Mouse (Mus musculus): ENCODE results near the gene Stat5b. TPM values are rescaled to one million over a fixed set of nuclear protein-coding genes. Genes with fewer than 3 reads are reported as not detected.

The Stat5b gene
- 10 to 100 TPM; 12.2 to 13.0 TPM for total RNA-seq (2021)
- long read RNA-seq, full-length matches to known transcripts: 4 of 7 reads
- long read RNA-seq, partial matches to known transcripts: 2 of 7 reads
- long read RNA-seq, other reads (novel, unspliced or antisense): 1 of 7 reads

DNA sequence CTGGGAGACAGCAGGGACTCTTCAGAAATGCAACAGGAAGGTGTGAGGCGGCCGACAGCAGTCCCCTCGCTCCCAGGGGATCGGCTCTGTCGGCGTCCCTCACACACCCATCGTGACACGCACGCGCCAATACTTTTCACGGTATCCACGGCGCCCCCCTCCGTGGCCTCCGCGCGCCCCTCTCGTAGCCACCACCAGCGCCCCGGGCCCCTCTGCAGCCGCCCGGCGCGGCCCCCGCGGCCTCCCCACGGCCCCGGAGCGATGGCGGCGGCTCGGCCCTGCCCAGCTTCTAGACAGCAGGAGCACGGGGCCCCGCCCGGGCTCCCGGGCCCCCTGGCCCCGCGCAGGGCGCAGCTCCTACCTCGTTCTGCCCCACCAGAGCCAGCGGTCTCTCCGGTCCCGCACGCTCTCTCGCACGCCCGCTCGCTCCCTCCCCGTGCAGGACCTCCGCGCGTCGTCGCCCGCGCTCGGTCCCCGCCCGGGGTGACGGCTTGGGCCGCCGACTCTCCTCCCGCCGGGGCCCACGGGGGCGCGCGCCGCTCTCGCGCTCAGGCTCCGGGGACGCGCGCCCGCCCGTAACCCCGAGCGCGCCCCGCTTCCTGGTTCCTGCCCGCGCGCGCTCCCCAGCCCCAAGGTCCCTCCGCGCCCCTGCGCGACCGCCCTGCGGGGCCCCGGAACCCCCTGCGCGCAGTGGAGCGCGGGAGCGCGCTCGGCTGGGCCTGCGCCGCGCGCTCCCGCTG is at the start of gene Stat5b:
Gene Stat5b, minus strand, starts transcription at position 687 of the 740 bp plus-strand sequence.
- peak; percentile 62 to 79 for DNase-seq (ENCODE audit: low spot score in 2 of 2)

DNA sequence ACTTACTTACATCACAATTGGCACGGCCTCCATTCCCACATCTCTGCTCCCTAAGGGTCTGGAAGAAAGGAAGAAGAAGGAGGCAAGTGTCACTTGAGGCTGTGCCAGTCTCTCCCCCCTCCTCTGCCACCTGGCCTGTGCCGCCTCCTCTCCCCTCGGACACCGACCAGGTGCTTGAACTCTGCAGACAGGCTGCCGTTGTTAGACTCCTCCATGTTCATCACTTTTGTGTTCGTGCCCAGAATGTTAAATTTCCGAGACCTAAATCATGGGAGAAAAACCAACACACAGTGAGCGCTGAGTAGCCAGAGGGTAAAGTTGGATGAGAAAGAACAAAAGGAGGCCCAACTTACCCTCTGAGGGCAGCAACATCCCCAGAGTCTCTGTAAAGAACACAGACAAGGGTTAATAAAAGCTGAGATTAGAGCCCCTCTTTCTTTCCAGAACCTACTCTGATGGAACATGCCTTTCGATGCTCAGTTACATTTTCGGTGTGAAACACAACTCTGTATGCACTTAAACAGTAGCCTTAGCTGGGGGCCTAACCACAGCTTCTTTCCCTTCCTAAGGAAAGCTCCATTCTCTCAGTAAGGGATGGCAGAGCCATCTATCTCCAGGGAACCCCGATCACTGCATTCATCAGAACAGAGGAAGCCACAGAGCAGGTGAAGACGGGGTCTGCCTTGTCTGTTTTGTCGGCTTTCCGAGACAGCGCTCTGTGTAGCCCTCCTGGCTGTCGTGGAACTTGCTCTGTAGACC is 48.1 kb upstream of the Stat5b start:
- no peak for DNase-seq (ENCODE audit: low spot score in 2 of 2)

DNA sequence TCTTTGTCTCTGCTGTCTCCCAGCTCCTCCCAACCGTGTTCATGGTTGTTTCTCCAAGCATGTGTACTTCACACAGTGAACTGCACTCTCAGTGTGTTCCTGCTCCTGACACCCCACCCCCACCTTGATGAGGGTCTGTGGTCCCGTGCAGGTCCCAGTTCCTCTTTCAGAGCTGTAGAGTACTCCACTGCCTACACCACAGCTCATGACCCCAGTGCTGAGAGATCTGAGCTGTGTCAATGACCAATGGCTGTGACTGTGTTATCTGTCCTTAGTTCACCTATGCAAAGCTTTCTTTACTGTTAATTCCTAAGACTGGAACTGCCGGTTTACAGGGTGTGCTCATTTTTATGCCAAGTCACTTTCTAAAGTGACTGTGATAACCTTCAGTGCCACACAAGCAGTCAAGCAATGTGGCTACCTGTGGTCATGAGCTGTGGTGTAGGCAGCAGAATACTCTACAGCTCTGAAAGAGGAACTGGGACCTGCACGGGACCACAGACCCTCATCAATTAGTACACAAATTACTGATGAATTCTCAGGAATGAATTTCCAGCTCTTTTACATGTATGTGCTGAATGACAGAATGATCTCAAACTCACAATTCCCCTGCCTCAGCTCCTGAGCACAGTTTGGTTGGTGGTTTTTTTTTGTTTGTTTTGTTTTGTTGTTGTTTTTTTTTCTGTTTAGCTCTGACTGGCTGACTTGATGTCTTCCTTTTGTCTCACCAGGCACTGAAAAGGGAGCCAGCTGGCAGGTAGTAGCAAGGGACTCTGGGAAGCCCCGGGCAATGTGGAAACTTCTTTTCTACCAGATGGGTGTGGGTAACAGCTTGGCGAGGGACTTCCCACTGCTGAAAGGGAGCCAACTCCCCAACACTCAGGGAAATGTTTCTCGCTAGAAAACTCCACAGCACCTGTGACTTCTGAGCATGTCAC is 47.0 kb upstream of the Stat5b start:
- DNase-seq (ENCODE audit: low spot score in 2 of 2): peak; percentile 59 to 62

DNA sequence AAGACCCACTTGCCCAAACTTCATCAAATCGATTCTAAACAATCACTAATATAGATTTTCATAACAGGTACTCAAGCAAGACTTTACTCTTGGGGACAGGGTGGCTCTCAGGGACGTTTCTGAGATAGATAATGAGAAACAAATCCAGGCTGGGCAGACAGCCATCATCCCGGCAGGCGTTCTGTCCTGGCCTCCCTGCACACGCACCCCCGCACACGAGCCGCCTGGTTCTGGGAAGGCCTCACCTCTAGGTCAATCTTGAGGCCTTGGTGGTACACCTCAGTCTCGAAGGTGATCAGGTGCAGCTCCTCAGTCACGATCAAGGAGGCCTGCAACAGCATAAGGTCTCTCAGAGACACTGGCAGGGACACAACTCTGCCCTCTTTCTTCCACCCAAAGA is 45.6 kb upstream of the Stat5b start:
- DNase-seq (ENCODE audit: low spot score in 2 of 2): no peak

DNA sequence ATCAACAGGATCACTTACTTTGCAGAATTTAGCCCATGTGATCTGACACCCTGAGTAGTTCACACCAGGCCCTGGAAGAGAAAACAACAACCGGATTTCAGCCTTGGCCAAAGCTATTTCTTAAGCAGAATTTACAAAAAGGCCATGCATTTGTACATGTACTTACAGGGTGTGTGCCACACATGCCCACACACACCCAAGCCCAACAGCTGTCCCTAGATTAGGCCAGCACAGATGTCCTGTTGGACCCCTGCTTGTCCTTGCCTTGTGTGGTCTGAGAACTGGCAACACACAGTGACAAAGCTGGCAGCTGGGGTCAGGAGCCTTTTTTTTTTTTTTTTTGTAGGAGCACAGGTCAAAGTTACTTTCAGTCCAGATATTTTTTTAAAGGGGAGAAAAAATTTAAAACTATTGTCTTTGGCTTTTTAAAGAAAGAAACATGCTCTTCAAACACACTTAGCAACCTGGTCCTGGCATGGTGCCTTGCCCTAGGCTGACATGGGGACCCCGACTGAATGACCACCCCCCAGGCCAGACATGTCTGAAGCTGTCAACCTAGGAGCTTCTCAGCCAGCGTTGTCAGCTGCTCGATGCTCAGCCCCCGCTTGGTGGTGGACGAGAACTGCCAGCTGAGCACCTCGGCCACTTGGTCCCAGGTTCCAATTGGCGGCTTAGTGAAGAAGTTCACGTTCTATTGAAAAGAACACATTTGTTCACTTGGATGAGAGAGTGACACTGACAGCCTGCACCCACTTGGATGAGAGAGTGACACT is 43.8 kb upstream of the Stat5b start:
- DNase-seq (ENCODE audit: low spot score in 2 of 2): no peak

DNA sequence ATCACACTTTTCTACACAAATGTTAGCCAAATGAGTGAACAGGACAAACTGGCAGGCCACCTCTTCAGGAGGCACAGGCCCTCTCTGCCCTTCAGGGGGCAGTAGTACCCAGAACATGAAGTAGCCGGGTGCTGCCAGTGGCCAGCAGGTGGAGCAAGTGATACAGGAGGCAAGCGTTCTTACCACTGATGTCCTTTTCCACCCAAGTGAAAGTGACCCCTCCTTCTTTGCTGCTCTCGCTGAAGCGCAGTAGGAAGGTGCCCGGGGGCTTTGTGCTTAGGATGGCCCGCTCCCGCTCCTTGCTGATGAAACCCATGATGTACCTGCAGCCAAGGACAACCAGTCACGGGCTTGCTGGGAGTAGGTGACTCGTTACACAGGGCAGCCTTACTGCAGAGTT is 43.0 kb upstream of the Stat5b start:
- DNase-seq (ENCODE audit: low spot score in 2 of 2): peak; percentile 92

DNA sequence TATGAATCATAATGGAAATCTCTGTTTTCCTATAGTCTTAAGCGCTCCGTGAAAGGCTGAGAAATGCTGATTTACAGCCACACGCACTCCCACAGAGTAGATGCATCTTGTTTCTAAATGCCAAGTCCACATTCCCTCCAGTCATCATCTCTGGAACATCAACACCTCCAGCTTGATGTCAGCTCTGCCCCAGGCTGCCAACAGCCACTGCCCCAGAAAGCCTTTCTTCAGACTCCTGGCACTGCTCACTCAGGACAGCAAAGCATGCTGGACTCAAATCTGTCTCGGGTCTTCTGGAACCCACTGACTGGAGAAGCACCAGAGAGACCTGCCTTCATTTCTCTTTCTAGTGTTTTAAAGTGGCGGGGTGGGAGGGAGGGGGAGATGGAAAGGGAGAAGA is 41.9 kb upstream of the Stat5b start:
- DNase-seq (ENCODE audit: low spot score in 2 of 2): no peak

DNA sequence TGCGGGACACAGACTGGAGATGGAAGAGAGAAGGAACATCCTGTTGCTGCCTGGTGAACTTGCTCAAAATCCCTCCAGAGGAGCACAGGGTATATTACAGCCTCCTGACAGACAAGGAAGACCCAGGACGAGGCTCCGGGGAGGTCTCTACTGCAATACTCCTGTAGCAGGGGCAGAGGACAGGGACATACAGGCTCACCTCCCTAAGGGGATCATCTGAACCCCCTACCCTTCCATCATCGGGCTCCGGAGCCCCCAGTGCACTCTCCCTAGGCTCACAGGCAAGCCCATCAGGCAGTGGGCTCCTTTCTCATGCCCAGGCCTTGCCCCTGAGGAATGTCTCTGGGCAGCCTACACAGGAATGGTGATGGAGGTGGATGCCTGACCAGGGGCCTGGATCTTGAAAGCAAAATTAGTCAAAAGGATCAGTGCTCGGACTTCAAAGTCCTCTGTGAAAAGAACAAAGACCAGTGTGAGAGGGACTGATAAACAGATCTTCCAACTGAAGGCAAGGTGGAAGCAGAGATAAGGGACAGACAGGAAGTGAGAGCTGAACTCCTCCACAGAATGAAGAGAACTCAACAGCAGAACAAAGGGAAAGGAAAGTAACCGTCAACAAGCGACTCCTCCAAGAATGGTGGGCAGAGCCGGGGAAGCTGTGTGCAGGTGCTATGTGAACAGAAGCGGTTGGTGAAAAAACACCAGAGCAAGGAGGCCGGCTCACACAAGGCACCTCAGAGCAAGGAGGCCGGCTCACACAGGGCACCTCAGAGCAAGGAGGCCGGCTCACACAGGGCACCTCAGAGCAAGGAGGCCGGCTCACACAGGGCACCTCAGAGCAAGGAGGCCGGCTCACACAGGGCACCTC is 41.0 kb upstream of the Stat5b start:
- DNase-seq (ENCODE audit: low spot score in 2 of 2): no peak

DNA sequence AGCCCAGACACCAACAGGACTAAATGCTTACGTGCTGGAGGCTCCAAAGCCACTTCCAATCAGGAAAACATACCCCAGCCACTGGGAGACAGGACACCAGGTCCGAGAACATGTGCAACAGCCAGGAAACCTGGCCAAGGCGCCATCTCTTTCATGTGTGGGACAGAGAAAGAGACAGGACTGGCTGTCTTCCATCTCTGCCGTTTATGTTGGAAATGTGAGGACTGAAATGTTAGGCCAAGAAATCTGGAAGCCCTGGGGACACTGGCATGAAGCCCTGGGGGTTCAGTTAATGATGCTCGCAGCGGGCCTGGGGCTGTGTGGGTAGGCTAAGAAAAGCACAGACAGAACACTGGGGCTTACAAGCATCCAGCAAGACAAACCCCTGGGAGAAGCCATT is 40.0 kb upstream of the Stat5b start:
- DNase-seq (ENCODE audit: low spot score in 2 of 2): no peak

DNA sequence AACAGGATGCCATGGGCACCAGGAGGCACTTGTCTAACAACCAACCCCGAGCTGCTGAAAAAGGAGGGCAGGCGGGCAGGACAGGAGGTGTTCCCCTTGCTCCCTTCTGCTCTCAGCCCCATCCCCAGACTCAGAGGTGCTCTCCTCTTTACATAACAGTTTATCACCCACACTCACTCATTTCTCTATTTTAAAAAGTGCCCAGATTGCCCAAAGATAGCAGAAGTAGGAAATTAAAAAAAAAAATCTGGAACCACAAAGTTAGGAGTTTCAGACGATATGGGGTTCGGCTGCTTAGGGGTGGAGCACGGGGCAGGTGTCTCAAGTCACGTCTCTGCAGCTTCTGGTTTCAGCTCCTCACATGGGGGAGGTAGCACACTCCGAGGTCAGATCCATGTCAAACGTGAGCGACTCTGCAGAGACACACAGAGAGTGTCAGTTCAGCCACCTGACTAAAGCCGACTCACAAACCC is 37.9 kb upstream of the Stat5b start:
- DNase-seq (ENCODE audit: low spot score in 2 of 2): no peak

DNA sequence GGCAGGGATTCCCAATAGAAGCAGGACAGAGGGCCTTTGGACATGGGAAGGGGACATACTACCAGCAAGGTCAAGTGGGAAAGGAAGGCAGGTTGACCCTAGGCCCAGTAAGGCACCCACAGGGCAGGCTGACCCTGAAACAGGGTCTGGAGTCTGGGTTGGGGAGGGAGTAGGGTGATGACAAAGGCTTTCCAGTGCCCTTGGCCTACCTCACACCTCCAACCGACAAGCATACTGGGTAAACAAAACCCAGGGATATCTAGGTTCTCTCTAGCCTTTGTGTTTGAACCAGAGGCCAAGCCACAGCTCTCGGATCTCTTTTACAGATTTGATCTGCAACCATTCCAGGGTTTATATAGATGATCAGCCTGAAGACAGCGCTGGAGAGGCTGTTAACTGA is 37.2 kb upstream of the Stat5b start:
- no peak for DNase-seq (ENCODE audit: low spot score in 2 of 2)

DNA sequence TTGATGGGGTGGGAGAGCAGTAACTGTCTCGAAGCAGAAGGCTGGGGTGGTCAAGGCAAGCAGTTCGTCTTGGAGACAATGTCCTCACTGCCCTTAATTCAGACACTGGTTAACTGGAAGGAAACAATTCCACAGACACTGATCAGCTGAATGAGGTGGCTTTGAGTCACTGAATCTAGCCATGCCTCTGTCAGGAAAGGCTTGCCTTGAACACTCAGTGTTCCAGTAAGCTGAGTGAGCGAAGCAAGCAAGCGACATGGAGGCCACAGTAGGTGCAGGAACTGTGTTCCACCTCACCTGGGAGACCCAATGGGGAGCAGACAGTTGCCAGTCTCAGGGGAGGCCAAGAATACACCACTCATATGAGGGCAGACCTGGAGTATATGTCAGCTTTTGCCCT is 36.7 kb upstream of the Stat5b start:
- DNase-seq (ENCODE audit: low spot score in 2 of 2): no peak

DNA sequence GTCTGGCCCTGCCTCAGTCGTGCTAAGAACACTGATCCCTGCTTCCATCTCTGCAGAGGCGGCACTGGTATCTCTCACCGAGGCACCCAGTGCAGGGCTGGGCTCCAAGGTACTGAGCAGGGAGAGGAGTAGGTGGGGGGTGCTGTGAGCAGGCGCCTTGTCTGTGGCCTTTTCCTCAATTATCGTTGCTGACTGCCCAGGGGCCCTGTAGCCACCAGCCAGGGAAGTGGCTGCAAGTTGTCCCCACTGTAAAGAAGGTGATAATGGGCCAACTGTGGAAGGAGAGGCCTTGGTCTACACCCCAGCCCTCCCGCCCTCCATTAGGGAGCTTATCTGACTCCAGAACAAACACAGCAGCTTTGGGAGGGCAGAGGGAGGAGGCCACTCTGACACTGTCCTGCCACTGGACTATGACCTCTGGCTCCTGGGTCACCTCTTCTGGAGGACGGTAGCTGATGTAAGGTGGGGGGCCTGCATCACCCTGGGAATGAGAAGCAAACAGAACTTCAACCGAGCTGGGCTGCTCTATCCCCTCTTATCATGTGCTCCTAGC is 35.7 kb upstream of the Stat5b start:
- no peak for DNase-seq (ENCODE audit: low spot score in 2 of 2)

DNA sequence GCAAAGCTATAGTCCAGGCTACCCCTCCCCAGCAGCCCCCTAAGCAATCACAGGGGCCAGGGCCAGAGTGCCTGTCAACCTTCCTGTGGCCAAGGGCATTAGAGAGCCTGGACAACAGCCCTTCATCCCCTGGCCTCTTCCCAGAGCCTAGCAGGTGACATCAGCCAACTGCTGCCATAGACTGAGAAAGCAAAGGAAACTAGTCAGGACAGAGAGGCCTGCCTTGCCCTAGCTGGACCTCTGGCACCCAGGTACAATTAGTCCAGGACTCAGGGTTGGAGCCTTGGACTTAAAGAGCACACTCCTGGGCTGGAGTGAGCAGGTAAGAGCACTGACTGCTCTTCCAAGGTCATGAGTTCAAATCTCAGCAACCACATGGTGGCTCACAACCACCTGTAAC is 34.9 kb upstream of the Stat5b start:
- DNase-seq (ENCODE audit: low spot score in 2 of 2): no peak

DNA sequence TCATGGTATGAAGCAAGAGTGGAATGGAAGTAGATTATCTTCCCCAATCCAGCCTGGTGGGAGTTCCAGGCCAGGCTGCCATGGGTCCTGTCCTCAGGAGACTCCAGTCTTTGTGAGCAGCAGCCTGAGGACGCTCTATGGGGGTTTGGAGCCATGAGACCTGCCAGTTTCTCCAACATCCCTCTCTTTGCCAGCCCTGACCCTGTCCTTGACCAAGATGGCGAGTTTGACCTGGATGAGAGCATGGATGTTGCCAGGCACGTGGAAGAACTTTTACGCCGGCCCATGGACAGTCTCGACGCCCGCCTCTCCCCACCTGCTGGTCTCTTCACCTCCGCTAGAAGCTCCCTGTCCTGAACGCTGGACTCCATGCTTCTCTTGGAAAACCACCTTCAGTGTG is 33.1 kb upstream of the Stat5b start:
- no peak for DNase-seq (ENCODE audit: low spot score in 2 of 2)

DNA sequence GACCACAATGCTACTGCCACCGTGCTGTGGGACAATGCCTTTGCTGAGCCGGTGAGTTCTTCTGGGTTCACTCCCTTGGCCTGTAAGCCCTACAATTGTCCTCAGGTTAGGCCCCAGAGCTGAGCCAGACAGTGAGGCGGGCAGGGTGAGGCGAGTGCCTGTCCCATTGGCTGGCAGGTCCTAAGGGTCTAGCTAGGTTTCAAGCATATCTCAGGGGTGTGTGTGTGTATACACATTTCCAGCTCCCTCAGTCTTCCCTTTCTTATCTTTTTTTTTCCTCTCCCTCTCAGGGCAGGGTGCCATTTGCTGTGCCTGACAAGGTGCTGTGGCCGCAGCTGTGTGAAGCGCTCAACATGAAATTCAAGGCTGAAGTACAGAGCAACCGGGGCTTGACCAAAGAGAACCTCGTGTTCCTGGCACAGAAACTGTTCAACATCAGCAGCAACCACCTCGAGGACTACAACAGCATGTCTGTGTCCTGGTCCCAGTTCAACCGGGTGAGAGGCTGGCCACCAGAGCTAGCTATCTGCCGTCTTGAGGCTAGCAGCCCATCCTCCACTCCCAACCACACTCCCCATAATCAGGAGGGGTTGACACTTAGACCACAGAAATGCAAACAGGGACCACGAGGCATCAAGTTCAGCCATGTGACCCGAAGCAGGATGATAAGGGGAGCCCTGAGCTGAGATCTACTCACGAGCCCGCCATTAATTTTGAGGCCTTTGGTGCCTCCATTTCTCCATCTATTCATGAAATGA is 29.0 kb upstream of the Stat5b start:
- no peak for DNase-seq (ENCODE audit: low spot score in 2 of 2)

DNA sequence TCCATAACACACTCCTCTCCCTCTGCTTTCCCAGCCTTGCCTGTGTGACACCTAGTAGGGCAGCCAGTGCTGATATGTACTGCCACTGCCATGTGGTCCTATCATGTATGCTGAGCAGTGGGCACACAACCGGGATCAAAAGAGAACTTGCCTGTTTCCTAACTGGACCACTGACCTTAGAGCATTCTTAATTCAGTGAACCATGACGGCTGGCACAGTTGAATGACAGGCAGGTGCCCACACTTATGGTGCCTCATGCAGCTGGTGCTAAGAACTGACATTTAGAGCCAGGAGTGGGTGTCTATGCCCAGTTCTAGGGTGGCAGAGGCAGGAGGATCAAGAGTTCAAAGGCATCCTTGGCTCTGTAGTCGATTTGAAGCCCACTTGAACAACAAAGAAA is 25.2 kb upstream of the Stat5b start:
- no peak for DNase-seq (ENCODE audit: low spot score in 2 of 2)

DNA sequence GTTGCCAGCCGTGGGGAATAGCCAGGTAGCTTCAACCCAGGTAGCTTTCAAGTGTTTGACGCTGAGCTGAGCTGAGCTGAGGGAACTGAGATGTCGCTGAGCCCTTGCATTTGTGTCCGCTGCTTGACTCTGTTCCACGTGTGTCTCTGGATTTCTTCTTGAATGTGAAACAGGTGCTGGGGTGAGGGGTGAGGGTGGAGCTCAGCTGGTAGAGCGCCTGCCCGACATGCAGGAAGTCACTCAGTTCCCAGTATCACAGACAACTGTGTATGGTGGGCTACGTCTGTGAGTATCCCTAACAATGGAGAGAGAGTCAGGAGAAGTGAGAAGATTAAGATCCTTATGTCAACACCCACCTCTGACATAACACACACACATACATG is 20.4 kb upstream of the Stat5b start:
- DNase-seq (ENCODE audit: low spot score in 2 of 2): no peak

Measured in layer of hippocampus, postnatal 10 days (tissue).